Mouse (Mus musculus): ENCODE data around the gene Fanca.

DNA sequence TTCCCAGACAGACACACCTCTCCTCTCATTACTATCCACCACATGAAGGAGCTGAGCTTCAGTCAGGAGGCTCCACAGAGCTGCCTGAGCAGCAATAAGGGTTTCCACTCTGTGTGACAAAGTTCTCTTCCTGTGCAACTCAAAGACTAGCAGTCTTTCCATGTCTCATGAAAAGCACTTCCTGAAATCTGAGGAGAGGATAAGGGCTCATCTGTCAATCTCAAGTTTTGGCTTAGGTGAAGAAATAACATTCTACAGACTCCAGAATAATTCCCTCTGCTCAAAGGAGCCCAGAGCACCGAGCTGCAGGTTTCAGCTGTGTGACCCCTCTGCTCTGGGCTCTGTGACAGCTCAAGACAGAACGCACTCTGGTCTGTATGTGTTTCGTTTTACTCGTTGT, 65.5 kb downstream of the Fanca start:
- TF ChIP-seq CTCF (IDR thresholded peaks at IDR 0.05; ENCODE audit: low read depth, low read length), result no peak
- no peak for TF ChIP-seq POLR2A (IDR thresholded peaks at IDR 0.05; ENCODE audit: insufficient read depth, low read length)
- TF ChIP-seq EP300 (IDR thresholded peaks at IDR 0.05; ENCODE audit: insufficient read depth, low read depth, low read length), result no peak

All from ES-Bruce4 (cell line).